Mouse (Mus musculus) bone marrow macrophage, adult 2 months (primary cell): ENCODE data around the gene Arntl2.

Experiments
- CTCF ChIP-seq: IDR thresholded peaks from 2 replicates; pipeline ENCODE4 v1.5.1; 2012; ENCODE audit warnings: low read depth, mild to moderate bottlenecking, low read length, moderate library complexity
- POLR2A ChIP-seq: IDR thresholded peaks from 2 replicates; pipeline ENCODE4 v1.6.1; 2012; ENCODE audit warnings: mild to moderate bottlenecking, low read depth, low read length, borderline replicate concordance

DNA sequence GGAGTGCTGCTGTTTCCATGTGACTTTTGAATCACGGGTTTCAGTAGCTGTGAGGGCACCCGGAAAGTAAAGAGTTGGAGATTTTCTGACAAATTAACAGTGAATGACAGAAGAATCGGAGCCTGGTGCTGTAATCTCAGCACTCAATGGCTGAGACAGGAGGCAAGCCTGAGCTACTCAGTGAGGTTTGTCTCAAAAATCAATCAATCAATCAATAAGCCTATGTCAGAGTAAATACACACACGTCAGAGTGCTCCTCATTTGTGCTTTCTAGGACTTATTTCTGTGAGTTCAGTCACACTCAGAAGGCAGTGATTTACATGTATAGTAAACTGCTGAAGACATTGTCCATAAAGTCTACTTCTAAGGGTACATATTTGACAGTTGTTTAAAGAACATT is 30.6 kb upstream of the Arntl2 start:
- no peak for TF ChIP-seq CTCF
- TF ChIP-seq POLR2A, result no peak
